Mouse (Mus musculus): ENCODE data around the gene Sco2. TPM values are rescaled to one million over a fixed set of nuclear protein-coding genes. Genes with fewer than 3 reads are reported as not detected.

The Sco2 gene
- polyA plus RNA-seq, 1 experiment from 2014 or later = 14.1 TPM

DNA sequence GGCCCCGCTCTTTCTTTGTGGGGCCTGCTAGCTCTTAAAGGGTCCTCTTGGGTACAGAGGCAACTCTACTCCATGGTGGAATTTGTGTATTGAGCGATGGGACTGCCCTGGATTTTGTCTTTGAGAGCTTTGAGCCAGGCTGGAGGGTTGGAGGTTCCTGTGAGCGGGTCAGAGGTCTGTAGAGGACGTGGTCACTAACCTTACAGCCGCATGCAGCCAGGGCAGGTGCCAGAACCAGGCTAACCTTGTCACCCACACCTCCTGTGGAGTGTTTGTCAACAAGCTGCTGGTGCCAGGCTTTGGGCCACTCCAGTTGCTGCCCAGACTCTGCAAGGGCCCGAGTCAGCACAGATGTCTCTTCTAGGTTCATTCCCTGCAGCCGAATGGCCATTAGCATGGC lies 2.4 kb upstream of the Sco2 start:
- Histone ChIP-seq H3K27ac (ENCODE audit: low read length) (no peak overlapping the region), H3K4me3 (replicated peaks; ENCODE audit: low read length) (no peak overlapping the region), H3K36me3 (ENCODE audit: control insufficient read depth, insufficient read depth) (peaks cover 13% of the 10 kb centered on the region), H3K4me2 (ENCODE audit: low read length) (no peak overlapping the region), H3K27me3 (replicated peaks; ENCODE audit: control insufficient read depth, insufficient read depth, low read length) (peaks cover 40% of the 10 kb centered on the region), H3K9me3 (ENCODE audit: control insufficient read depth, low read length) (no peaks in the 10 kb centered on the region), H3K9ac (replicated peaks; ENCODE audit: low read depth, low read length) (no peak overlapping the region), H3K4me1 (replicated peaks; ENCODE audit: control insufficient read depth, insufficient read depth, low read length) (peaks cover 27% of the 10 kb centered on the region)
- ATAC-seq = no peak
- WGBS = 83% methylated on average over 7 of the region's 7 CpGs

DNA sequence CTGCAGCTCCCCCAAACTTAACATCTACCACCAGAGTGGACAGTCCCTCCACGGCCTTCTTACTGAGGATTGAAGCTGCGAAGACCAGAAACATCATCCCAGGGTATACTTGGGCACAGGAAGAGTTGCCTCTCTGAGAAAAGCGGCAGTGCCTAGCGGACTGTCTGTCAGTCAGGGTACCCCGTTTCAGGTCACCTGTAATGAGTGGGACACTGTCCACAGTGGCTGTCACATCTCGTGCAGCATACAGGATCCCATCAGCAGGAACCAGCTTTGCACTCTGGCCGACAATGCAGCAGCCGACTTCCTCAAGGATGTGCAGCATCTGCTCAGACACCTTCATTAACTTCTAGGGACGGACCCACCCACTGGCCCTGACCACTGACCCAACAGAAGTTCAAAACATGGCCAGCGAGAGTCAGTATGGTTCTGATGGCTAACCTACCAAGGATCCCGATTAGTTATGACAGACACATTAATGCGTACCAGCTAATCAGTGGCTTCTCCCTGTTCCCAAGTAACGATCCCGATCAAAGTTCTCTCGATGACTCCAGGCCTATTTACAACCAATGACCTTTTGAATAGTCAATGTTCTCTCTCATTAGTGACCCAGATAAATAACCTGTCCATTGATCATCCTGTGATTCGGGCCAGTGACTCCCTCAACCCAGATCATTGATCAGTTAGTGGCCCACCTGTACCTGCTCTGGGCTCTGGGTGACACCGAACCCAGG lies 1.3 kb upstream of the Sco2 start:
- ATAC-seq = no peak
- Histone ChIP-seq H3K4me2 (ENCODE audit: low read length) (no peak overlapping the region), H3K27ac (ENCODE audit: low read length) (no peak overlapping the region), H3K9ac (replicated peaks; ENCODE audit: low read depth, low read length) (no peak overlapping the region), H3K4me3 (replicated peaks; ENCODE audit: low read length) (no peak overlapping the region), H3K9me3 (ENCODE audit: control insufficient read depth, low read length) (no peaks in the 10 kb centered on the region), H3K36me3 (ENCODE audit: control insufficient read depth, insufficient read depth) (peaks cover 21% of the 10 kb centered on the region), H3K4me1 (replicated peaks; ENCODE audit: control insufficient read depth, insufficient read depth, low read length) (peaks cover 27% of the 10 kb centered on the region), H3K27me3 (replicated peaks; ENCODE audit: control insufficient read depth, insufficient read depth, low read length) (peaks cover 37% of the 10 kb centered on the region)
- 91% methylated on average over 17 of the region's 17 CpGs for WGBS

DNA sequence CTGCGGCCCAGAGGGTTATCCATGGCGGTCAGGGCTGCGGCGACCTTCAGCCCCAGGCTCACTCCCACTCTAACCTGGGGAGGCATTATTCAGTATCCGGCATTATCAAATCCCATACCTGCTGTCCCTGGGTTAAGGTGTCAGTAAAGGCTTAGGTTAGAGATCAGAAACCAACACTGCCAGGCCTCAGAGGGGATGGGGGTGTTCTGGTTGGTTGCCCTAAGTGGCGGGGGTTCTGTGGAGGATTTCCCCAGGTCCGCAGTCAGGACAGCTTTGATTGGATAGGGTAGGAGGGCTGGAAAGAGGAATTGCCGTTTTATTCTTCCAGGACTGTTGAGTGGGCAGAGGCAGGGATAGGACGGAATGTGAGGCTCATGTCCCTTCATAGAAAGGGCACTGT lies 694 bp upstream of the Sco2 start:
- Histone ChIP-seq H3K27ac (ENCODE audit: low read length) (peak overlapping the region; percentile 92; the same call in 1 of the 2 replicates), H3K36me3 (ENCODE audit: control insufficient read depth, insufficient read depth) (peaks cover 24% of the 10 kb centered on the region), H3K4me1 (replicated peaks; ENCODE audit: control insufficient read depth, insufficient read depth, low read length) (peaks cover 25% of the 10 kb centered on the region), H3K4me3 (replicated peaks; ENCODE audit: low read length) (peak overlapping the region; percentile 89), H3K9ac (replicated peaks; ENCODE audit: low read depth, low read length) (peak overlapping the region; percentile 91), H3K9me3 (ENCODE audit: control insufficient read depth, low read length) (no peaks in the 10 kb centered on the region), H3K4me2 (ENCODE audit: low read length) (peak overlapping the region; percentile 75), H3K27me3 (replicated peaks; ENCODE audit: control insufficient read depth, insufficient read depth, low read length) (peaks cover 33% of the 10 kb centered on the region)
- 45% methylated on average over 9 of the region's 9 CpGs for WGBS
- ATAC-seq = no peak

DNA sequence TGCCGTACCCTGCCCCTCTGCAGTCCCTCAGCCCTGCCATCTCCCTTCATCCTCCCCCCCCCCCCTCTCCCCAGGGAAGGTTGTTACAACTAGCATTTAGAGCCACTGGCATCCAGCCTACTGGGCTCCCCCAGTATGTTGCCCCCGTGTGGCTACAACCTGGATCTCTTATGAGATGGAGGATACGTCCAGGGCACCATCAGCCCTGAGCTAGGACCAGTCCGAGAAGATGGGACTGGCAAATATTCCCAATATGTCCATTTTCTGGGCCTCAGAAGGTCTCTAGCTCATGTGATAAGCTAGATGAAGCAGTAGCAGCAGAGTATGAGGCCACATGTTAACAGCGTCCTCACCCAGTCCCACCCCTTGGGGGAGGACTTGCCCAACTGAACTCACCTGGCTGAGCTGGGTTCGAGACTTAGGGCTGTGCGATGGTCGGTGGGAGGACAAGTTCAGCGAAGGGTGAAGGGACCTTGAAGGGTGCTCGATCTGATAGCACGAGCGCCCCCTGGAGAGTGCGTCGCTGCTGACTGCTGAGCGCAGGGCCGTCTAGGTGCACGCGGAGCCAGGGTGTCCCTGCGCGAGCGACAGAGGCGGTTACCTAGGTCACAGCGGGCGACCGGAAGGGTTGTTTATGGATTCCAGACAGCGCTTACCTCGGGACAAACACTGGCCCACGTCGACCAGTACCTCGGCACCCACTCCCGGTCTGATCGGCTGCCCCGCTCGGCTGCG lies 452 bp downstream of the Sco2 start:
- 2% methylated on average over 35 of the region's 35 CpGs for WGBS
- peak; percentile 85 for ATAC-seq

DNA sequence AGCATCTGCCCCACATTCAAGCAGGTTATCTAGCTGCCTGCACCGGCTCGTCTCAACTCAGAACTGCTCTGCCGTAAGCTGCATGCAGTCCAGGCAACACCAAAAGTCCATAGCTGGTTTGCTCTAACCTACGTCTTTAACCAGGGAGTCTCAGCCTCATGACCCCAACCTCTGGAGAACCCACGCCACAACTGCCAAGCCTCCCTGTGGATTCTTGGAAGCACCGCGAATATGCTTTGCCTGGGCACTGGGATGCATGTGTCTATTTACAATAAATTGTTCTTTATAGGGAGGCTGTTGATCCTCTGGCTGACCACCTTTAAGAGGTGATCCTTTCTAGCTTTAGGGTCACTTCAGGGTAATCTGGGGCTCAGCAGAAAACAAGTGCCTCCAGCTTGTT lies 1.1 kb downstream of the Sco2 start:
- peaks cover 15% of the 10 kb centered on the region for H3K27me3 ChIP-seq (replicated peaks; ENCODE audit: control insufficient read depth, insufficient read depth, low read length)
- peaks cover 36% of the 10 kb centered on the region for H3K36me3 ChIP-seq (ENCODE audit: control insufficient read depth, insufficient read depth)
- H3K4me3 ChIP-seq (replicated peaks; ENCODE audit: low read length) = peak overlapping the region; percentile 89
- peak overlapping the region; percentile 75 for H3K4me2 ChIP-seq (ENCODE audit: low read length)
- H3K4me1 ChIP-seq (replicated peaks; ENCODE audit: control insufficient read depth, insufficient read depth, low read length) = peaks cover 14% of the 10 kb centered on the region
- no peak overlapping the region for H3K27ac ChIP-seq (ENCODE audit: low read length)
- no peak overlapping the region for H3K9ac ChIP-seq (replicated peaks; ENCODE audit: low read depth, low read length)
- no peaks in the 10 kb centered on the region for H3K9me3 ChIP-seq (ENCODE audit: control insufficient read depth, low read length)
- ATAC-seq = no peak
- 83% methylated on average over 7 of the region's 7 CpGs for WGBS

More for the DNA sequence above, 452 bp downstream of the Sco2 start:
- Histone ChIP-seq H3K4me2 (ENCODE audit: low read length) (peak overlapping the region; percentile 75), H3K9me3 (ENCODE audit: control insufficient read depth, low read length) (no peaks in the 10 kb centered on the region), H3K9ac (replicated peaks; ENCODE audit: low read depth, low read length) (peak overlapping the region; percentile 91), H3K4me3 (replicated peaks; ENCODE audit: low read length) (peak overlapping the region; percentile 89), H3K27ac (ENCODE audit: low read length) (peak overlapping the region; percentile 92), H3K4me1 (replicated peaks; ENCODE audit: control insufficient read depth, insufficient read depth, low read length) (peaks cover 14% of the 10 kb centered on the region), H3K36me3 (ENCODE audit: control insufficient read depth, insufficient read depth) (peaks cover 29% of the 10 kb centered on the region), H3K27me3 (replicated peaks; ENCODE audit: control insufficient read depth, insufficient read depth, low read length) (peaks cover 22% of the 10 kb centered on the region)

DNA sequence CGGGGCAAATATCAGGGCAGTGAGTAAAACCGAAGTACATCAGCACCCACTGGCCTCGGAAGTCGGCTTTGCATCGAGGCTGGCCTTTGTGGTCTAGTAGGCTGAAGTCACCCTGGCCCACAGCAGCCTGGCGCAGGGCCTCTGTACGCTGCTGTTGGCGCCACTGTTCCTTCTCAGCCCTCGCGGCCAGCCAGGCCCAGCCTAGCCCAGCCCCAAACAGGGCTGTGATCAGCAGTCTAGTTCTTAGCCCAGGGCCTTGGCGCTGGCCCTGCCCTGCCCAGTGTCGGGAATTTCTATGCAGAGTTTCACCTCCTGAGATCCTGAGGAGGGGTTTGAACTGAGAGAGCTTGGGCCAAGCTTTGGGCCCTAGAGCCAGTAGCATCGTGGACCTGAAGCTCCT lies 1.6 kb downstream of the Sco2 start:
- 89% methylated on average over 13 of the region's 13 CpGs for WGBS
- no peak overlapping the region for H3K27ac ChIP-seq (ENCODE audit: low read length)
- H3K4me1 ChIP-seq (replicated peaks; ENCODE audit: control insufficient read depth, insufficient read depth, low read length) = peaks cover 14% of the 10 kb centered on the region
- H3K9me3 ChIP-seq (ENCODE audit: control insufficient read depth, low read length) = no peaks in the 10 kb centered on the region
- no peak for ATAC-seq
- no peak overlapping the region for H3K4me2 ChIP-seq (ENCODE audit: low read length)
- peaks cover 36% of the 10 kb centered on the region for H3K36me3 ChIP-seq (ENCODE audit: control insufficient read depth, insufficient read depth)
- H3K4me3 ChIP-seq (replicated peaks; ENCODE audit: low read length) = no peak overlapping the region
- H3K9ac ChIP-seq (replicated peaks; ENCODE audit: low read depth, low read length) = no peak overlapping the region
- peaks cover 10% of the 10 kb centered on the region for H3K27me3 ChIP-seq (replicated peaks; ENCODE audit: control insufficient read depth, insufficient read depth, low read length)

DNA sequence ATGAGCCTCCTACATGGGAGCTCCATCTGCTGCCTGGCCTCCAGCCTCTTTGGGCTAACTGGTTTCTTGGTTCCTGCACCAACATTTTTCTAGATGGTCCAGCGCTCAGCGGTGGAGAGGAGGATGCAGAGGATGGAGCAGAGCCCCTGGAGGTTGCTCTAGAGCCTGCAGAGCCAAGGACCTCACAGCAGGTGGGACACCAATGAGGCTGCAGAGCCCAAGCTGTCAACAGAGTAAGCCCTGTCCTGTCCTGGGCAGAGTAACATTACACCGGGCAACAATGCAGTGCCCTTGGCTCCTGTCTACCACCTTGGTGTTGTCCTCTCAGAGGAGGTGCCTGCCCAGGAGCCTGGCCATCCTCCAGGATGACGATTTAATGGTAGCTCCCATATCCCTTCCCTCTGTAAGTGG lies 8.5 kb downstream of the Sco2 start:
- no peaks in the 10 kb centered on the region for H3K4me1 ChIP-seq (replicated peaks; ENCODE audit: control insufficient read depth, insufficient read depth, low read length)
- ATAC-seq = no peak
- H3K9me3 ChIP-seq (ENCODE audit: control insufficient read depth, low read length) = no peaks in the 10 kb centered on the region
- H3K27me3 ChIP-seq (replicated peaks; ENCODE audit: control insufficient read depth, insufficient read depth, low read length) = no peaks in the 10 kb centered on the region
- H3K4me2 ChIP-seq (ENCODE audit: low read length) = no peak overlapping the region
- H3K27ac ChIP-seq (ENCODE audit: low read length) = no peak overlapping the region
- no peak overlapping the region for H3K4me3 ChIP-seq (replicated peaks; ENCODE audit: low read length)
- WGBS = 90% methylated on average over 4 of the region's 4 CpGs
- peaks cover 58% of the 10 kb centered on the region for H3K36me3 ChIP-seq (ENCODE audit: control insufficient read depth, insufficient read depth)
- no peak overlapping the region for H3K9ac ChIP-seq (replicated peaks; ENCODE audit: low read depth, low read length)

DNA sequence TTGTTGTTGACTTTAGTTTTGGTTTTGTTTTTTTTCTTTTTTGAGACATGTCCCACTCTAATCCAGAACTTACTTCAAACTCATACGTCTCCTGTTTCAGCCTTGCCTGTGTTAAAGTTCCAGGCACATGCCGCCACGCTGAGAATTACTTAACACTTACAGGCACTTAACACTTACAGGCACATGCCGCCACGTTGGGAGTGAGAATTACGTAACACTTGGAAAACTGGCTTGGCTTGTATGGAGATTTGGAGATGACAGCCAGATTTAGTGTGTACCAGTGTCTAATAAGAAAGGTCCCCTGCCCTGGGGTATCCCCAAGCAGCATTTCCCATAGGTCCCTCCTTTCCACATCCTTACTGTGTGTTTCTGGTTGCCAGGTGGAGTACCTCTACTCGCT lies 10.6 kb downstream of the Sco2 start:
- 89% methylated on average over 7 of the region's 7 CpGs for WGBS
- H3K4me3 ChIP-seq (replicated peaks; ENCODE audit: low read length) = no peak overlapping the region
- no peak overlapping the region for H3K4me2 ChIP-seq (ENCODE audit: low read length)
- no peak for ATAC-seq
- H3K9me3 ChIP-seq (ENCODE audit: control insufficient read depth, low read length) = no peaks in the 10 kb centered on the region
- H3K27me3 ChIP-seq (replicated peaks; ENCODE audit: control insufficient read depth, insufficient read depth, low read length) = no peaks in the 10 kb centered on the region
- no peak overlapping the region for H3K9ac ChIP-seq (replicated peaks; ENCODE audit: low read depth, low read length)
- H3K27ac ChIP-seq (ENCODE audit: low read length) = no peak overlapping the region
- H3K4me1 ChIP-seq (replicated peaks; ENCODE audit: control insufficient read depth, insufficient read depth, low read length) = no peaks in the 10 kb centered on the region
- H3K36me3 ChIP-seq (ENCODE audit: control insufficient read depth, insufficient read depth) = peaks cover 47% of the 10 kb centered on the region

DNA sequence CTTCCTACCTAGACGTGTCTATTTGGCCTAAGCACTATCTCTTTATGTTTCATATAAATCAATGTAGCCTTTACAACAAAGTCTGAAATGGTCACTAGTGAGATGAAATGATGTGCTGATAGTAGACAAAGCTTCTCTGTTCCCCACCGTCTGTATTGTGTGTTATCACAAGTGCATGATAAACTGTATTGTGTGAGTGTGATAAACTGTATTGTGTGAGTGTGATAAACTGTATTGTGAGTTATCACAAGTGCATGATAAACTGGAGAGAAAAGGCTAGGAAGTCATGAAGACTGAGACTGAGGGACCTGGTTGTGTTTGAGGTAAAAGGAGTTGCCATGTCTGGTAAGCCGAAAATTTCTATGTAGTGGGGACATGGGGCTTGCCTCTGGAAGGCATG lies 14.9 kb downstream of the Sco2 start:
- 84% methylated on average over 3 of the region's 3 CpGs for WGBS
- H3K4me1 ChIP-seq (replicated peaks; ENCODE audit: control insufficient read depth, insufficient read depth, low read length) = peaks cover 26% of the 10 kb centered on the region
- peaks cover 18% of the 10 kb centered on the region for H3K36me3 ChIP-seq (ENCODE audit: control insufficient read depth, insufficient read depth)
- no peaks in the 10 kb centered on the region for H3K27me3 ChIP-seq (replicated peaks; ENCODE audit: control insufficient read depth, insufficient read depth, low read length)
- no peak for ATAC-seq
- no peak overlapping the region for H3K4me2 ChIP-seq (ENCODE audit: low read length)
- no peak overlapping the region for H3K4me3 ChIP-seq (replicated peaks; ENCODE audit: low read length)
- no peak overlapping the region for H3K27ac ChIP-seq (ENCODE audit: low read length)
- H3K9ac ChIP-seq (replicated peaks; ENCODE audit: low read depth, low read length) = no peak overlapping the region
- H3K9me3 ChIP-seq (ENCODE audit: control insufficient read depth, low read length) = no peaks in the 10 kb centered on the region
